Mouse (Mus musculus) olfactory bulb, adult 2 months (tissue): ENCODE measurements around the gene Hes3. TPM values are rescaled to one million over a fixed set of nuclear protein-coding genes. Genes with fewer than 3 reads are reported as not detected.

Source experiments
- H3K27ac ChIP-seq: fragments of 200-500 bp; 2 replicates; pipeline ENCODE4 v1.5.1; 2012; ENCODE audit warnings: low read depth, low read length; ENCODE audit not compliant: insufficient read depth
- H3K4me1 ChIP-seq: fragments of 200-500 bp; 2 replicates; pipeline ENCODE4 v1.6.1; 2012; ENCODE audit warnings: low read length; ENCODE audit not compliant: control insufficient read depth, insufficient read depth
- H3K4me3 ChIP-seq: fragments of 200-500 bp; 2 replicates; pipeline ENCODE4 v1.5.1; 2012; ENCODE audit warnings: mild to moderate bottlenecking, low read depth, low read length, moderate library complexity; ENCODE audit not compliant: insufficient read depth
- CTCF ChIP-seq: fragments of 200-500 bp; IDR thresholded peaks from 2 replicates; pipeline ENCODE4 v1.5.1; 2012; ENCODE audit warnings: low read depth, mild to moderate bottlenecking, low read length, moderate library complexity; ENCODE audit not compliant: insufficient read depth
- POLR2A ChIP-seq: fragments of 200-500 bp; IDR thresholded peaks from 2 replicates; pipeline ENCODE4 v1.6.1; 2012; ENCODE audit warnings: mild to moderate bottlenecking, low read depth, low read length, moderate library complexity; ENCODE audit not compliant: insufficient read depth
- WGBS: fragments of 180-500 bp; shearing (Covaris S2); methylation state at CpG from one replicate; pipeline ENCODE4 v1.1.7; 2018; 5-methylcytosine and 5-hydroxymethylcytosine counted together
- polyA plus RNA-seq: library from polyadenylated mRNA; stranded (reverse); fragments of >200 nt; gene quantifications from 2 replicates; pipeline ENCODE4 v1.2.4, GENCODE M21; 2012; ENCODE audit warnings: low replicate concordance; ENCODE audit not compliant: missing spikeins, insufficient read depth, insufficient read length

The Hes3 gene
- polyA plus RNA-seq, 1 experiment = not detected

DNA sequence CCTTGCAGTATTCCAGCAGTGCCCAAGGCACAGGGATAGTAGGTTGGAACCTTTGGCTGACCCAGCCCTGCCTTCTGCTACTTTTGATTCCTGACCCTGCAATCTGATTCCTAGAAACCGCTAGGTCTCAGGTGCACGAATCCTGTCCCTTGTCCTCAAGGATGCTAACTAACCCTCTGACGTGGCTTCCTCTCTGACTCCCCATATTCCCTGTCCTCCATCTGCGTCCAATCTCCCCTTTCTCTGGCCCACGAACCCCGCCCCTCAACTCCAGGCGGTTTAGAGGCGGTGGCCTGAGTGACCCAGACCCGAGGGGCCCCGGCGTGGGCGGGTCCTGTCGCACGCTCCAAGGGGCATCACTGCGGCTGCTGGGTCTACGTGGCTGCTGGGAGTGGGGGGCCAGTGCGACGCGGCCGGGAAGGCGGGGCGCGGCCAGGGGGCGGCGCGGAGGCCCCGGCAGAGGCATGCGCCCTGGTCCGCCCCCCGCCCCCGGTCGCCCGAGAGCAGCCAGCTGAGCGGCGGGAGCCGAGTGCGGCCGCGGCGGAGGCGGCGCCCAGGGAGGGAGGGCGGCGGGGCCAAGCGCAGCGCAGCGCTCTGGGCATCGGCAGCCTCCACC lies 17.7 kb downstream of the Hes3 start, which contains the start of gene Gpr153:
Gene Gpr153, plus strand, starts transcription at position 612 of the 616 bp plus-strand sequence.
- Histone ChIP-seq H3K27ac (peak within 1 kb of the TSS; percentile 74), H3K4me3 (peak within 1 kb of the TSS; percentile 73), H3K4me1 (peaks cover 53% of the 10 kb centered on the region)
- no peak for TF ChIP-seq POLR2A
- no peak for TF ChIP-seq CTCF
- WGBS = 2% methylated on average over 45 of the region's 48 CpGs

DNA sequence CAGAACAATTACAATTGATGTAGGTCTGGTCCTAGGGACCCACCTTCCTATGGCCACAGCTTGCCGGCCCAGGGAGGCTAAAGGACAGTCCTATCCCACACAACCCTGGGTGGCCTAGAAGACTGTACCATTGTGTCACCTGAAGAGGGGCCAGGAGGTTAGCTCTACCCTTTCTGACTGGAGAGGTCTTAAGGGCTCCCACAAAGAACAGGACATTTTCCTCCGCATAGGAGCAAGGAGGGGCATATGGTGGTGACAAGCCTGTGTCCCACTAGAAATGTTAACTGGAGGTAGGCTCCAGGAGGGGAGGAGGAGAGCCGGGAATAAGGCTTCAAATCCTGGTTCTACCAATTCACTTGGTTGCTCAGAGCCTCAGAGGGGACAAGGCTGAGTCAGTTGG lies 18.3 kb downstream of the Hes3 start:
- TF ChIP-seq POLR2A (no peak), CTCF (no peak)
- 36% methylated on average over 3 of the region's 3 CpGs for WGBS
- H3K4me3 ChIP-seq = no peak overlapping the region
- peaks cover 58% of the 10 kb centered on the region for H3K4me1 ChIP-seq
- H3K27ac ChIP-seq = peak overlapping the region; percentile 74; the same call in 1 of the 2 replicates

DNA sequence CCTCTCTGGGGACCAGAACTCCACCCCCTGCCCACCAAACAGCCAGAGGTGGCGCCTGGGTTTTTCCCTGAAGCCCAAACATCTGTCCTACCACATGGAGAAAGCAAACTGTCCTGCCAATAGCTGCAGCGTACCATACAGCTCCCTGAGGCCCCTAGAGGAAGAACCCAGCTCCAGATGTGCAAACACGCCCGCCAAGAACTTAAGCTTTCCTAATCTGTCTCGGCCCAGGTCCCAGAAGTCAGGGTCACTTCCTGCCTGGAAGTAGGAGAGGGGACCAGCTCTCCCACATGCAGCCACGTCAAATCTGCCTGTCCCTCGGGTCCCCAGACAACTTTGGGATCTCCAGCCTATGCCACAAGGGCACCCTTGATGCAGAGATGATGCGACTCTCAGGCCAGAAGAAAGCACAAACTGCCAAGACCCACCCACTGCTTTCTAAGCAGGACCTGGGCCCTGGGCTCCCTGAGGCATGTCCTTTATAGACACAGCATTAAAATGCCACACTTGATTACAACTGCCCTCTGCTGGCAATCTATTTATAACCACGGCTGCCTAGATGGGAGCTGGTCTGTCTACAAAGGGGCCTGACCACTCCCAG lies 18.9 kb downstream of the Hes3 start:
- WGBS = 38% methylated on average over 9 of the region's 9 CpGs
- 0 out of 2 replicates have a peak overlapping the region, but pooled peaks have one; percentile 3 for H3K27ac ChIP-seq
- TF ChIP-seq POLR2A = no peak
- TF ChIP-seq CTCF = no peak

DNA sequence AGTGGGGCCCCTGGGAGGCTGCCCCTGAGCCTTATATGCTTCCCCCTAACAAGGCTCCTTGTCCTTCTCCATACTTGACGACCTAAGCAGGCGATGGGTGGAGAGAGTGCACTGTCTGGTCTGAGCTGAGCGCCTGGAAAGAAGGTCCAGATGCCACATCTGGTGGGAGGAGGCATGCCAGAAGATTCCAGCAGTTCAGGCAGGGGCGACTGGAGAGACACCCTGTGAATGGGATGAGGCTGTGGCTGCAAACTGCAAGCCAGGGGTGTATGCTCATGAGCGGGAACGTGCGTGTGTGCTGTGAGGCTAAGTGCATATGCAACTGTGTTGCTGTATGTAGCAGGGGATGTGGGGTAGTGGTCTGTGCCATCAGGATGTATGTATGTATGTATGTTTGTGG lies 19.5 kb downstream of the Hes3 start:
- TF ChIP-seq POLR2A (no peak), CTCF (no peak)
- 63% methylated on average over 7 of the region's 7 CpGs for WGBS
- peaks cover 68% of the 10 kb centered on the region for H3K4me1 ChIP-seq
- H3K4me3 ChIP-seq = no peak overlapping the region
- no peak overlapping the region for H3K27ac ChIP-seq

More for the DNA sequence above, 18.9 kb downstream of the Hes3 start:
- Histone ChIP-seq H3K4me3 (no peak overlapping the region), H3K4me1 (peaks cover 65% of the 10 kb centered on the region)

DNA sequence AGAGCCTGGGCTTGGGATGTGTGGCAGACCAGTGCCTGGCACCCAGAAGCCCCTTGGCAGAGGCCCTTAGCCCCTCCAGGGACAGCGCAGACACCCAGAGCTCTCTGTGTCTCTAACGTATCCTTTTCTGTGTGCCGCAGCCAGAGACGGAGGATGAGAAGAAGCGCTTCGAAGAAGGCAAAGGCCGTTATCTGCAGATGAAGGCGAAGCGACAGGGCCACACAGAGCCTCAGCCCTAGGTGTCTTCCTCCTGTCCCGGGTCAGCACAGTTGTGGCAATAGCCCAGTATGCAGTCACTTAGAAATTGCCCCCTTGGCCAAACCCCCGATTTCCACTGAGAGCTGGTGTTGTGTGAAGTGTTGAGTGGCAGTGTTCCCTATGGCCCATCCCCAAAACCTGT lies 20.1 kb downstream of the Hes3 start:
- H3K4me3 ChIP-seq = no peak overlapping the region
- 92% methylated on average over 11 of the region's 11 CpGs for WGBS
- H3K4me1 ChIP-seq = peaks cover 67% of the 10 kb centered on the region

DNA sequence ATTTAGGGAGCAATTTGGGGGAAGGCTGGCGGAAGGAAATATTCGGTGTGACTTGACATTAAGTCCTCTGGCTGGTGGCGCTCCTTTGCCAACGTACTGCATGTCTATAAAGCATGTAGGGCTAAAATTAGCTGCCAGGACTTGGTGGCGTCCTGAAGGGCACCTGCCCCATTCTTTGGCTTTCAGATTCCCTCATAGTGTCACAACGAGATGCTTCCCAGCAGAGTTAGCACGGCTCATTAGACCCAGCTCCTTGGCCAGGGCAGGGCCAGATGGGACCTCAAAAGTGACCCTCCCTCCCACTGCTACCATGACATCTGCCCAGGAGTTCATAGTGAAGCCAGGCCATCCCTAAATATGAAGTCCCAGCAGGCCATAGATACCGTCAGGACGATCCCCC lies 20.9 kb downstream of the Hes3 start:
- no peak for TF ChIP-seq POLR2A
- TF ChIP-seq CTCF = no peak
- Histone ChIP-seq H3K27ac (no peak overlapping the region), H3K4me1 (peaks cover 67% of the 10 kb centered on the region), H3K4me3 (no peak overlapping the region)
- 82% methylated on average over 9 of the region's 9 CpGs for WGBS

More for the DNA sequence above, 20.1 kb downstream of the Hes3 start:
- no peak overlapping the region for H3K27ac ChIP-seq
- no peak for TF ChIP-seq CTCF
- no peak for TF ChIP-seq POLR2A

DNA sequence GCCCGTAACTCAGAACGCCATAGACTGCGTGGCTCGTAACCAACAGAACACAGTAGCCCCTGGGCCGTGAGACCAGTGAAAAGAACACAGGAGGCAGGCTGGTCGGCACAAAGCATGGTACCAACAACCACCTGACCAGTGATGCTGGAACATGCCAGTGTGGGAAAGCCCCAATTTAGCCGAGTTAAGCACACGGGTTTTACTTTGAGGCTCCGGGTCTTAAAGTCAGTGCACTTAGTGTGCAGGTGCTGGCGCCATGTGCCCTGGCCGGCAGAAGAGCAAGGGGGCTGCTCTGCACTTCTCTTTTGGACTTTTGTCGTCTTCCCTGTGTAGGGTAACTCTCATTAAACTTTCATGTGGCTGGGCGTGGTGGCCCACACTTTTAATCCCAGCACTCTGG lies 21.5 kb downstream of the Hes3 start:
- Histone ChIP-seq H3K4me3 (no peak overlapping the region), H3K4me1 (peaks cover 67% of the 10 kb centered on the region), H3K27ac (no peak overlapping the region)
- 93% methylated on average over 13 of the region's 13 CpGs for WGBS
- no peak for TF ChIP-seq CTCF
- no peak for TF ChIP-seq POLR2A

DNA sequence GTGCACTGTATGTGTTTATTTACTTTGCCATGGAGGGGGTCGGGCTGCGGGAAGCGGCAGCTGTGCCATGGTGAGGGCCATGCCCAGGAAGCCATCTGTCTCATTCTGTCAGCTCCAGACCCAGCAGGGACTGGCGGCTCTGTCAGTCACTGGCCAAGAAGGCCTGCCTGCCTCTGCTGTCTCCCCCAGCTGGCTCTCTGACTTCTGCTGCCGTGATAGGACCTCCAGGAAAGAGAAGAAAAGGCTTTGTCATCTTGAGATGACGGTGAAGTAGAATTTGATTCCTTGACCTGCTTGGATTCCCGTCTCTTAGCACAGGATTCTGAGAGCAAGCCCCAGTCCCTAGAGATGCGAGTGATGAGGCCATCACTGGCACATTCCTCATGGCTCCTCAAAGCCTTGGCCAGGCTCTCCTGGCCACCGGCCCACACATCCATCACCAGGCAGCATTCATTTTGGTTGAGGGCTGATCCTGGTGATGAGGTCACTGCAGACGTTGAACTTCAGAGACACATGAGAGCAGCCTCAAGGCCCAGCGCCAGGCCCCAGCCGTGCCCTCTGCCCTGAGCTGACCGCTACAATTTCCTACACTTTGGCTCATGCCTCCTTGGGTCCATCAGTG lies 23.6 kb downstream of the Hes3 start:
- TF ChIP-seq CTCF = no peak
- TF ChIP-seq POLR2A = no peak
- Histone ChIP-seq H3K27ac (0 out of 2 replicates have a peak overlapping the region, but pooled peaks have one; percentile 12), H3K4me1 (peaks cover 69% of the 10 kb centered on the region), H3K4me3 (no peak overlapping the region)
- 54% methylated on average over 13 of the region's 13 CpGs for whole genome bisulfite sequencing
